Mouse (Mus musculus) thymus, postnatal 36 days (tissue): Measurements from ENCODE around the gene Gpx2.

Experiments used
- DNase-seq, 2 experiments: peaks; one replicate each; pipeline ENCODE4 v3.0.0; 2022; ENCODE audit warnings: mixed read lengths in 2 of 2

Gene Gpx2

GRCm38 (mm10) chr12:76795350-76795749 is at the start of gene Gpx2:
Gpx2 (minus strand) TSS chr12:76795554.
- no peak for DNase-seq

DNA sequence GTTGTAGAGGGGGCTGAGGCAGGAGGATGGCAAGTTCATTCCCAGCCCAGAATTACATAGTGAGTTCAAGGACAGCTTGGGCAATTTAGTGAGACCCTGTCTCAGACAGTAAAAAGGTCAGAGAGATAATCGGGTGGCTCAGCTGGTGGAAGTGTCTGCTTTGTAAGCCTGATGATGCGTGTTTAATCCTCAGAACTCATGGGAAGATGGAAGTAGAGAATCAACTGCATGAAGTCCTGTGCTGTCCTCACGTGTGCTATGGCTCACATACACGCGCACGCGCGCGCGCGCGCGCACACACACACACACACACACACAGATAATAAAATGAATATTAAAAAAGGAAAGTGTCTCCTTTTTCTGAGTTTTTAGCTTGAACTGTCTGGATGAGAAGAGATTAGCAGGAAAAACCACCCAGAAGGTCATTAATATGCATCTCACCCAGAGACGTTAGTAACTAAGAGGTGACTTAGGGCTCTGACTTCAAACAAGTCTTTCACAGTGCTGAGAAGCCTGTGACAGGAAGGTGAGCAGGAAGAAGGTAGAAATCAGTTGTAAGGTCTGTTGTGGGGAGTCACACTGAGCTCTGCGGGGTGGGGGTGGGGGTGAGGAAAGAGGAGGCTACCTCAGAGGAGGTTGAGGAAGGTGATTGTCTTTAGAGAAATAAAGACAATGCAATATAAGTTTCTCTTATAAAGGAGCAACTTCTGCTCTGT is 49.1 kb upstream of the Gpx2 start:
- peak in 1 of 2 experiments; percentile 12 for DNase-seq

DNA sequence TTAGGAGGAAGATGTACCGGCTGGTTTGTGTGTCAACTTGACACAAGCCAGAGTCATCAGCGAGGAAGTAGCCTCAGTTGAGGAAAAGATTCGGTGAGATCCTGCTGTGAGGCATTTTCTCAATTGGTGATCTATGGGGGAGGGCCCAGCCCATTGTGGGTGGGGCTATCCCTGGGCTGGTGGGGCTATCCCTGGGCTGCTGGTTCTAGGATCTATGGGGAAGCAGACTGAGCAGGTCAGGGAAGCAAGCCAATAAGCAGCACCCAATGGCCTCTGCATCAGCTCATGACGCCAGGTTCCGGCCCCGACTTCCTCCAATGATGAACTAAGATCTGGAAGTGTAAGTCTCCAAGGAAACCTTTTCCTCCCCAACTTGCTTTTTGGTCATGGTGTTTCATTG is 44.7 kb upstream of the Gpx2 start:
- DNase-seq = no peak

DNA sequence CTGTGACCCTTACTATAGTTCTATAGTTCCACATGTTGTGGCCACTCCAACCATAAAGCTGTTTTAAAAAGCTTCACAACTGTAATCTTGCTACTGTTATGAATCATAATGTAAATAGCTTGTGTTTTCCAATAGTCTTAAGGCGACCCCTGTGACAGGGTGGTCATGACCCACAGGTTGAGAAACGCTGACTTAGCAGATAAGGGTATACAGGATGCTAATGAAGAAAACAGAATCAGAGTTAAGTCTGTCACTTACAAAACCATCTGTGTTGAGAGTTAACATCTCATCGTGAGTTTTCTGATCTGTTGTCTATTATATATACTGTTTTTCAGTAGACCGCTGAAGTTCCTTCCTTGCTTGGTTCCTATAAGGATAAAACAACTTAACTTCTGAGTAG is 43.9 kb upstream of the Gpx2 start:
- no peak for DNase-seq

DNA sequence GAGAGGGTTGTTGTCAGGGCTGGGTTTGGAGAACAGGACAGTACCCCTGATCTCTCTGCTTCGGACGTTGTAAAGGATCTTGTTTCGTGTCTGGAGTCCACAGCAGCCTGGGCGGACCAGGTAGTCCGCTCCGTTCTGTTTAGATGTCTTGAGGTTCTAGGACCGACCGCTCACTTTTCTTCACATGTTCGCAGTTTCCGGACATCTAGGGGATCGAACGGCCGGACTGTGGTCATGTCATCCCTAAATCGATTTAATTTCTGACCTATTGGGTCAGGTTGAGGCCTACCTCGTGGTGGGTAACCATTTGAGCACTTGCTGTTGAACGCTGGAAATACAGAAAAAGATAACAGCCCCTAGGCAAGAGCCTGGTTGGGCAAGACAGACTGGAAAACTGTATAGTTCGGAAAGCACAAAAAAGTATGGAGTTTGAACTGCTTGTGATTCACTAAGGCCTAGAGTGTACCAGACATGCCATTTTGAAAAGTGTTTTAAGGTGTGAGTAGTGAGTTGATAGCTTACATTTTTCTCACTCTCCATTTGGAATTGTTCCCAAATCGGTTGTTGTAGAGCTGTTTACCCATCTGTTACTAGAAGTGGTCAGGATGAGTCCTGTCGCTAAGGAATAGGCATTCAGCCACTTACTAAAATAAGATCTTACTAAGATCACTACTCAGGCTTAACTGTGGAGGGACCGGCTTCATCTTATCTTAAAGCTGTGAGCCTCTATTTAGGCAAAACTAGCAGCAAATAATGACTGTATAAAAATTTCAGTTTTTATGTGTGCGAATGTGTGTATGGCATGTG is 42.7 kb upstream of the Gpx2 start:
- DNase-seq = no peak

DNA sequence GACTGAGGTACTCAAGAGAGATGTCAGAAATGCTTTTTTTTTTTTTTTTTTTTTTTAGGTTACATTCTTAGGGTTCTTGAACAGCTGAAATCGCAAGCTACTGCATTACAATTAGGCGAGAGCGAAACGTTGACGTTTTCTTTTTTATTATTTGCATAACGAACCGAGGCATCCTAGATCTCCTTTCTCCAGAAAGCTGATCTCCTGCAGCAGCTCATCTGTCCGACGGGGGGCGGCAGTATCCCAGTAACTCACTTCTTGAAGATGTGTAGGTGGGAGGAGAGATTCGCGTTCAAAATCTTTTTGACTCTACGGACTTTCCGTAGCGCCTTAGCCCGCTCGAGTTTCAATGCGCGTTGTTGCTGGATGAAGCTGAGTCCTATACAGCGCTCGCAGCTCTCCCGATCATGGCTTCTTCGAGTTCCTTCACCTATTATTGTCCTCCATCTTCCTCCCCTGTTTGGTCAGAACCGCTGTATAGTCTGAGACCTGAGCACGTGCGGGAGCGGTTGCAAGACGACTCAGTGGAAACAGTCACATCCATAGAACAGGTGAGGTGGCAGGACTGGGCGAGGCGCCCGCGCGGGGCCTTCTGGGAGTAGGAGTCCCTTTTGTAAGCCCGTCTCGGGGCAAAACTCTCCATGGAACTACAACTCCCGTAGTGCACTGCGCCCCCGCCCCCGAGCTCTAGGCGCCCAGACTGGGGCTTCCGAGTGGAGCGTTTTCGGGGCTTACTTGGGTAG is 41.9 kb upstream of the Gpx2 start:
- DNase-seq = peak; percentile 97 to 98

DNA sequence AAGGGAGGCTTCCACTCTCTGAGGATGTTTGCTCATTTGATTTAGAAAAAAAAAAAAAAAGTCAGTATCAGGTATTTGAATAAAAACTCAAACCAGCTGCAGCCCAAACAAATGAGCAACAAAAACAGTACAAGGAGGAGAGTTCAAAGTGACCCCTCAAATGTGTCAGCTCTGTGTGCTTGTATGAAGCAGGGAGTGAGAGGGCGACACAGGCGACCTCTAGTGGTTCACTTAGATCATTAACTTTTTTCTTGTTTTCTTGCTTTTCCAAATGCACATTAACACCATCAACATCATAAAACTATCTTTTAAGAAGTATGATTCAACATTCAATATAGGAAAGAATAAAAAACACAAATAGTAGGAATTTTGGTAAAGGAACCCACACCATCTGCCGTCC is 37.4 kb upstream of the Gpx2 start:
- peak in 1 of 2 experiments; percentile 17 for DNase-seq

GRCm38 (mm10) chr12:76825283-76825682 is 29.9 kb upstream of the Gpx2 start:
- no peak for DNase-seq

- no peak for DNase-seq
Measured at GRCm38 (mm10) chr12:76822651-76823041, 27.3 kb upstream of the Gpx2 start, which contains the start of gene Rab15. Rab15 (minus strand) TSS chr12:76822908.

- peak; percentile 19 to 31 for DNase-seq
Measured at GRCm38 (mm10) chr12:76822002-76822650, 26.8 kb upstream of the Gpx2 start.

GRCm38 (mm10) chr12:76820615-76821014 is 25.3 kb upstream of the Gpx2 start:
- DNase-seq = no peak

DNA sequence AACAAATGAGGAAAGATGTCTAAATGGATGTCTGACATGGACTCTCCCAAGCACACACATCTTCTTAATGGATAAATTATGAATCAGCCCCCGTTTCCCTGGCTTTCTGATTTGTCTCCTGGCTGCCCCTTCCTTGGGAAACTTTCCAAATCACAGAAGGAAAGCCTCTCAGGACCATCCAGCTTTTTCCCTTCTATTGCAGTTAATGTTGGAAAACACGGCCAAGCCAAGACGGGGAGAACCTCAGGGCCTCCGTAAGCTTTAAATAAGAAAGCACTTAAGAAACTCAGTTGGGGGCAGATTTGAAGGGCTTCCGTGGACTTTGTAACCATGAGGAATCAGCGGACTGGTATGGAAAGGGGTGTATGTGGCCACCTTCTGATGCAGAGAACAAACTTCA is 24.5 kb upstream of the Gpx2 start:
- DNase-seq = no peak

DNA sequence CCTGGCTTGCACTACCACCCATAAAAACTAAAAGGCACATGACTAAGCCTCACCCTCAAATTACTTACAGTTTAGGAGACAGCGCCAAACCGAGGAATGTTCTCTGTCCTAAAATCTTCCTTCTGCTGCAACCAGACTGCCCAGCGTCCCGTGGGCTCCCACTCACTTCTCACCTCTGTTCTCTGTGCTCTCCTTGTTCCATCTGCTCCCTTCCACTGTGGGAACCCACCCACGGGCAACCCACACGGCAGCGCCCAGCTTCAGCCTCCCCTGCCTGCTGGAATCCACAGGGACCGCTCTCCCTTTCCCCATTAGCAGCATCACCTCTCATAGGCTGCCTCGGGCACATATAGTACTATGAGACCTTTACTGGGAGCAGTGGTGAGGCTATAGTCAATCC is 23.6 kb upstream of the Gpx2 start:
- no peak for DNase-seq

DNA sequence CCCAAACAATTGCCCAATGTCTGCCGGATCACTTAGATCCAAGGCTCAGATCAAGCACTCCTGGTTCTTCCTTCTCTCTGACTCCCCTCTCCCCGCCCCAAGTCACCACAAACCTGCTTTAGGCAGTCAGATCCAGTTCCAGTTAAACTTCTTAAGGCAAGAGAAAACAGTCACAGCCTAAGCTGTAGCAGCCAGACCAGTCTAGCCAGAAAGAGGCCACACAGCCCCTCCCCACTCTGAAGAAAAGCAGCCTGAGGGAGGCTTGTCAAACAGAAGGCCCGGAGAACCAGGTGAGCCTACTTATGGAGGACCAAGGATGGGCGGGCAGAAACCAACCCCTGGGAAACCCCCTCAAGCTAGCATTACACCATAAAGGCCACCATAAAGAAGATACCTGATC is 22.8 kb upstream of the Gpx2 start:
- DNase-seq = no peak

DNA sequence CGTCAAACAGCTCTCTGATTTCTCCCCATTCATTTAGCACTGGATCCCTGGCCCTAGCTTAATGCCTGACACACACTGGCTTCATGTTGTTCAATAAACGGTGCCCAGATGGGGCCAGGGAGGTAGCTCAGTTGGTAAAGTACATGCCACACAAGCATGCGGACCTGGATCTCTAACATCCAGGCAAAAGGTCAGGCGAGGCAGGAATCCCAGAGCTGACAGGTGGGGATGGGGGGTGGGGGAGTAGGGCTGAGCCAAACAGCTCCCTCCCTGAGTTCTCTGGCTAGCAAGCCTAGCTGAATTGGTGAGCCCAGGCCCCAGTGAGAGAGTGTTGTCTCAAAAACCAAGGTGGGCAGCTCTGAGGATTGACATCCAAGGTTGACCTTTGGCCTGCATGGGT is 21.8 kb upstream of the Gpx2 start:
- DNase-seq = no peak

- DNase-seq = no peak
Measured at GRCm38 (mm10) chr12:76816720-76817119, 21.4 kb upstream of the Gpx2 start.

DNA sequence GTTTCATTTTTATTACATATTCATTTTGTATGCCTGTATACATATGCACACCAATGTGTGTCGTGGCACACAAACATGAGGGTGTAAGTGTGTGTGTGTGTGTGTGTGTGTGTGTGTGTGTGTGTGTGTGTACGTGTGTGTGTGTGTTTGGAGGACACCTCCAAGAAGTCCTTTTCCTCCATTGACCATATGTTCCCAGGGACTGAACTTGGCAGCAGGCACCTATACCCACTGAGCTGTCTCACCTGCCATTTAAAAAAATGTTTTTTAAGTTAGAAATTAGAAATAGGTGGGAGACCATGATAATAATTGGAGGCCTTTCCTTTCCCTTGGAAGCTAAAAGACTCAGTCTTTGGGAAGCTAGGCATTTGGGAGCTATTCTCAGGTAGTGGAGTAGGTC is 18.8 kb upstream of the Gpx2 start:
- no peak for DNase-seq

- DNase-seq = no peak
Measured at GRCm38 (mm10) chr12:76813543-76813942, 18.2 kb upstream of the Gpx2 start.

GRCm38 (mm10) chr12:76811006-76811405 is 15.7 kb upstream of the Gpx2 start:
- DNase-seq = no peak

- DNase-seq = no peak
Measured at GRCm38 (mm10) chr12:76810491-76810890, 15.1 kb upstream of the Gpx2 start.

- no peak for DNase-seq
Measured at GRCm38 (mm10) chr12:76807796-76808195, 12.4 kb upstream of the Gpx2 start.

- no peak for DNase-seq
Measured at GRCm38 (mm10) chr12:76805056-76805811, 9.9 kb upstream of the Gpx2 start.
